Mouse (Mus musculus) liver, postnatal 0 days (tissue): ENCODE data around the gene Ddx11.

Experiments
- CTCF ChIP-seq: sonication (generic); IDR thresholded peaks from 2 replicates; pipeline ENCODE4 v1.5.1; 2016; ENCODE audit warnings: antibody characterized with exemption, low read depth
- EP300 ChIP-seq: IDR thresholded peaks from 2 replicates; pipeline ENCODE4 v1.6.1; 2016; ENCODE audit warnings: antibody characterized with exemption, low read depth, mild to moderate bottlenecking

DNA sequence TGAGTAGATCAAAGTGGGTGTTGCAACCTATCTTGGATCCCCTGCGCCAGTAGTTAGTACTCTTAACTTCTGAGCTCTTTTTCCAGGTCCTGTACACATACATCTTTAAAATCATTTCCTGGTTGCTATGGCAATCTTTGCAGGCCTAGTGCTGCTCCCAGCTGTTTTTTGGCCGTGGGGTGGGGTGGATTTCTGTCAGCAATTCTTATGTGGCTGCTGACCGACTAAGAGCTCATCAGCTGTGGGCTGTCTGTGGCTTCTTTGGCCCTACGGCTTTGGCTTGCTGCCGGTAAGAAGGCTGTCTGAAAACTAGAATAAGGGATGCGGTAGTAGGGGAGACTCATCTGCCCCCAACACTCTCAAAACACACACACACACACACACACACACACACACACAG is 12.6 kb upstream of the Ddx11 start:
- TF ChIP-seq CTCF = no peak
- no peak for TF ChIP-seq EP300
